23 mouse cellular contexts compared by ENCODE assay signal in the genomic region with DNA sequence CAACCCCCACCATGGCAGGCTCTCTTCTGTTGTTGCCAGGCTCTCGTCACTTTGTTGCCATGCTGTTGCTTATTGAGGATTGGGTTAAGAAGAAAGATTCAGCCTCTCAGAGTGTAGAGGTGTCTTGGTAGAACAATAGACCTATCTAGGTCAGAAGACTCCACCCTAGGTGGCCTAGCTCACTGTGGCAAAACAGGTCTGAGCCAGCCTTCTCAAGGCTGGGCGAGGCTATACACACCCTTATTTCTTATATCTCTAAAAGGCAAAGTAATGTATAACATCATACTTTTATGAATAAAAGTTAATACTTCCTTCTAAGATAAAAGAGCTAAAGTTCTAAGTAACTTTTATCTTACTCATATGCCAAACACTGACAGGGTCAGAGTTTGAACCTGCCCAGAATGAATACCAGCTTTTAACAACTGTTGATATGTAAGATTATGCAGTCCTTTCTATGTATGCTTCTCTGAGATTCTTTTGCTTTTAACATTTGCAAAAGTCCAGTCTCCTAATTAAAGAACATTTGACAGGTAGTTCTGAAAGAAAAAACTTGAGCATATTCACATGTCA.
DNase-seq lines count a peak whose midpoint lies in the region; ATAC-seq and TF ChIP-seq lines count a peak whose summit lies in the region.
"Had no signal": no experiment of that assay in that cellular context is flagged by ENCODE, and none has a peak within 500 bp of the region (broad histone marks: within the 10 kb centered on the region; RNA-seq: fewer than 3 reads in every experiment).

No protein-coding gene starts in this region.

- no peaks in the 10 kb centered on the region for H3K4me1 ChIP-seq in intestine, embryonic 15.5 days (replicated peaks)
- H3K4me1 ChIP-seq in intestine, postnatal 0 days (replicated peaks; ENCODE audit: control insufficient read depth, insufficient read depth, low read length): no peaks in the 10 kb centered on the region
- H3K4me1 ChIP-seq in stomach, embryonic 15.5 days: no peaks in the 10 kb centered on the region
- H3K4me1 ChIP-seq in stomach, postnatal 0 days (replicated peaks; ENCODE audit: control insufficient read depth, insufficient read depth): no peaks in the 10 kb centered on the region
- H3K4me1 ChIP-seq: embryonic facial prominence, embryonic 10.5 days; embryonic facial prominence, embryonic 12.5 days; forebrain, embryonic 13.5 days; forebrain, embryonic 15.5 days had no signal

- WGBS in intestine, embryonic 15.5 days: 80% methylated on average over 2 of the region's 2 CpGs
- 58% methylated on average over 2 of the region's 2 CpGs for WGBS in intestine, postnatal 0 days
- 79% methylated on average over 2 of the region's 2 CpGs for WGBS in stomach, embryonic 15.5 days
- WGBS in stomach, postnatal 0 days: 58% methylated on average over 2 of the region's 2 CpGs

- peak; percentile 92 for ATAC-seq in intestine, embryonic 15.5 days
- ATAC-seq in intestine, postnatal 0 days: peak; percentile 87
- ATAC-seq in stomach, embryonic 15.5 days (ENCODE audit: insufficient read depth, low FRiP score, low read depth): peak; percentile 85
- ATAC-seq in stomach, postnatal 0 days (ENCODE audit: low FRiP score, low TSS enrichment): peak; percentile 99
- ATAC-seq: activated CD4-positive, CD25-positive, alpha-beta regulatory T cell, adult 4 months; forebrain, embryonic 13.5 days; forebrain, embryonic 15.5 days; forebrain, postnatal 0 days; Patski had no signal

- H3K36me3 ChIP-seq in intestine, embryonic 15.5 days: no peaks in the 10 kb centered on the region
- no peaks in the 10 kb centered on the region for H3K36me3 ChIP-seq in intestine, postnatal 0 days (ENCODE audit: control insufficient read depth, insufficient read depth)
- no peaks in the 10 kb centered on the region for H3K36me3 ChIP-seq in stomach, embryonic 15.5 days
- no peaks in the 10 kb centered on the region for H3K36me3 ChIP-seq in stomach, postnatal 0 days (ENCODE audit: control insufficient read depth, insufficient read depth, low read length)
- H3K36me3 ChIP-seq: embryonic facial prominence, embryonic 10.5 days; embryonic facial prominence, embryonic 12.5 days; forebrain, embryonic 15.5 days; G1E had no signal

- H3K27me3 ChIP-seq in intestine, embryonic 15.5 days (replicated peaks): no peaks in the 10 kb centered on the region
- H3K27me3 ChIP-seq in intestine, postnatal 0 days (replicated peaks; ENCODE audit: control insufficient read depth, insufficient read depth, low read length): no peaks in the 10 kb centered on the region
- no peaks in the 10 kb centered on the region for H3K27me3 ChIP-seq in stomach, embryonic 15.5 days (replicated peaks)
- no peaks in the 10 kb centered on the region for H3K27me3 ChIP-seq in stomach, postnatal 0 days (ENCODE audit: control insufficient read depth, insufficient read depth, low read length)
- H3K27me3 ChIP-seq: embryonic facial prominence, embryonic 12.5 days; forebrain, embryonic 13.5 days; forebrain, embryonic 15.5 days; Patski had no signal

- H3K4me2 ChIP-seq in intestine, embryonic 15.5 days (replicated peaks): no peak overlapping the region
- no peak overlapping the region for H3K4me2 ChIP-seq in intestine, postnatal 0 days (replicated peaks; ENCODE audit: low read depth)
- no peak overlapping the region for H3K4me2 ChIP-seq in stomach, embryonic 15.5 days
- no peak overlapping the region for H3K4me2 ChIP-seq in stomach, postnatal 0 days (replicated peaks; ENCODE audit: low read depth)
- H3K4me2 ChIP-seq: embryonic facial prominence, embryonic 12.5 days; forebrain, embryonic 13.5 days; forebrain, embryonic 15.5 days had no signal

- H3K9ac ChIP-seq in intestine, embryonic 15.5 days: no peak overlapping the region
- no peak overlapping the region for H3K9ac ChIP-seq in intestine, postnatal 0 days (ENCODE audit: low read depth, low read length)
- H3K9ac ChIP-seq in stomach, embryonic 15.5 days: no peak overlapping the region
- no peak overlapping the region for H3K9ac ChIP-seq in stomach, postnatal 0 days (ENCODE audit: low read length)
- H3K9ac ChIP-seq: embryonic facial prominence, embryonic 12.5 days; forebrain, embryonic 13.5 days; forebrain, embryonic 15.5 days; forebrain, postnatal 0 days had no signal

- no peak overlapping the region for H3K27ac ChIP-seq in intestine, embryonic 15.5 days
- no peak overlapping the region for H3K27ac ChIP-seq in intestine, postnatal 0 days (ENCODE audit: low read depth, low read length)
- H3K27ac ChIP-seq in stomach, embryonic 15.5 days: no peak overlapping the region
- H3K27ac ChIP-seq in stomach, postnatal 0 days (replicated peaks): peak overlapping the region; percentile 67
- H3K27ac ChIP-seq: embryonic facial prominence, embryonic 10.5 days; embryonic facial prominence, embryonic 12.5 days; forebrain, embryonic 13.5 days; forebrain, embryonic 15.5 days had no signal

- no peak overlapping the region for H3K4me3 ChIP-seq in intestine, embryonic 15.5 days (replicated peaks)
- no peak overlapping the region for H3K4me3 ChIP-seq in intestine, postnatal 0 days (ENCODE audit: low read depth, low read length)
- H3K4me3 ChIP-seq in stomach, embryonic 15.5 days (replicated peaks): no peak overlapping the region
- no peak overlapping the region for H3K4me3 ChIP-seq in stomach, postnatal 0 days (ENCODE audit: low read depth, low read length)
- H3K4me3 ChIP-seq: embryonic facial prominence, embryonic 10.5 days; embryonic facial prominence, embryonic 12.5 days; forebrain, embryonic 13.5 days; forebrain, embryonic 15.5 days had no signal

- DNase-seq in stomach, postnatal 0 days (ENCODE audit: low spot score): peak; percentile 55
- DNase-seq in left cerebral cortex, adult 18-20 months (ENCODE audit: low spot score in 2 of 2): no peak
- DNase-seq in left cerebral cortex, adult 11 months (ENCODE audit: low spot score): no peak
- DNase-seq in adrenal gland, postnatal 10 days: no peak
- no peak for DNase-seq in adrenal gland, adult 2 months
- DNase-seq: adrenal gland, postnatal 14 days; adrenal gland, postnatal 36 days; cerebellum, adult 11-12 months; cerebellum, adult 2 months; cerebellum, adult 9-10 months; cerebellum, postnatal 10 days; cerebellum, postnatal 25 days; forebrain, postnatal 0 days had no signal

- peak; percentile 55 for TF ChIP-seq EP300 in stomach, postnatal 0 days (optimal IDR thresholded peaks at IDR 0.05)

- no peak for TF ChIP-seq CTCF in intestine, postnatal 0 days (IDR thresholded peaks at IDR 0.05; ENCODE audit: low read depth)
- no peak for TF ChIP-seq CTCF in stomach, postnatal 0 days (IDR thresholded peaks at IDR 0.05; ENCODE audit: low read depth)

- no peaks in the 10 kb centered on the region for H3K9me3 ChIP-seq in intestine, embryonic 15.5 days
- no peaks in the 10 kb centered on the region for H3K9me3 ChIP-seq in intestine, postnatal 0 days (ENCODE audit: control insufficient read depth)
- no peaks in the 10 kb centered on the region for H3K9me3 ChIP-seq in stomach, embryonic 15.5 days
- no peaks in the 10 kb centered on the region for H3K9me3 ChIP-seq in stomach, postnatal 0 days (ENCODE audit: control insufficient read depth, low read length)
- H3K9me3 ChIP-seq: embryonic facial prominence, embryonic 10.5 days; embryonic facial prominence, embryonic 12.5 days; forebrain, embryonic 13.5 days; forebrain, embryonic 15.5 days; G1E had no signal
